Mouse (Mus musculus) CH12.LX (cell line): ENCODE data around the gene Otx2. TPM values are rescaled to one million over a fixed set of nuclear protein-coding genes. Genes with fewer than 3 reads are reported as not detected.

ENCODE experiments used
- DNase-seq: peaks from one replicate; pipeline ENCODE4 v3.0.0-alpha.2; 2013; ENCODE audit errors: extremely low read depth
- H3K27ac ChIP-seq: 2 replicates; pipeline ENCODE4 v1.5.1; 2012; ENCODE audit warnings: low read depth, mild to moderate bottlenecking, control low read depth, moderate library complexity; ENCODE audit not compliant: insufficient read depth
- H3K27me3 ChIP-seq: replicated peaks from 2 replicates; pipeline ENCODE3; 2012; ENCODE audit warnings: inconsistent platforms
- H3K36me3 ChIP-seq, 2 experiments: replicated peaks in 1 of 2; 2 replicates each; pipeline versions ENCODE3 to v1.6.1; 2012; ENCODE audit warnings: inconsistent platforms in 1 of 2, low read length in 1 of 2, mild to moderate bottlenecking in 1 of 2, mixed read lengths in 1 of 2, moderate library complexity in 1 of 2; ENCODE audit not compliant: control insufficient read depth in 1 of 2, insufficient read depth in 1 of 2
- H3K4me1 ChIP-seq, 2 experiments: 2 replicates each; pipeline ENCODE4 v1.6.1; 2012; ENCODE audit warnings: inconsistent platforms in 1 of 2, moderate library complexity in 1 of 2; ENCODE audit not compliant: insufficient read depth in 2 of 2, control insufficient read depth in 1 of 2
- H3K4me2 ChIP-seq: 2 replicates; pipeline ENCODE4 v1.6.1; 2012; ENCODE audit warnings: low read depth, mild to moderate bottlenecking, control low read depth; ENCODE audit not compliant: poor library complexity, insufficient read depth, severe bottlenecking
- H3K4me3 ChIP-seq, 3 experiments: fragments of 150-350 bp in 1 of 3; sonication (generic) in 1 of 3; replicated peaks in 1 of 3; 2 replicates each; pipeline versions ENCODE3 to v1.5.1; 2011 to 2012; ENCODE audit warnings: low read depth in 2 of 3, low read length in 2 of 3, mild to moderate bottlenecking in 2 of 3, moderate library complexity in 2 of 3, control low read depth in 1 of 3, improper control_type of control experiment in 1 of 3, inconsistent platforms in 1 of 3, mixed read lengths in 1 of 3; ENCODE audit not compliant: poor library complexity in 1 of 3
- H3K79me2 ChIP-seq: replicated peaks from 2 replicates; pipeline ENCODE4 v1.6.1; 2012; ENCODE audit warnings: mild to moderate bottlenecking, moderate library complexity; ENCODE audit not compliant: control insufficient read depth, poor library complexity, insufficient read depth, severe bottlenecking; ENCODE audit errors: extremely low read depth
- H3K9ac ChIP-seq: 2 replicates; pipeline ENCODE4 v1.6.1; 2012; ENCODE audit warnings: low read depth, mild to moderate bottlenecking, control low read depth, moderate library complexity; ENCODE audit not compliant: insufficient read depth
- H3K9me3 ChIP-seq: replicated peaks from 2 replicates; pipeline ENCODE3; 2012; ENCODE audit warnings: low read length, inconsistent platforms, mixed read lengths
- BHLHE40 ChIP-seq: IDR thresholded peaks from 2 replicates; pipeline ENCODE4 v1.6.1; 2011; ENCODE audit warnings: mild to moderate bottlenecking, low read depth, low read length, improper control_type of control experiment
- CHD1 ChIP-seq: IDR thresholded peaks from 2 replicates; pipeline ENCODE4 v1.6.1; 2012; ENCODE audit warnings: low read depth, low read length, improper control_type of control experiment, inconsistent platforms
- CHD2 ChIP-seq: IDR thresholded peaks from 2 replicates; pipeline ENCODE4 v1.6.1; 2011; ENCODE audit warnings: low read length, improper control_type of control experiment
- E2F4 ChIP-seq: IDR thresholded peaks from 2 replicates; pipeline ENCODE4 v1.6.1; 2011; ENCODE audit warnings: low read depth, low read length, improper control_type of control experiment; ENCODE audit not compliant: insufficient replicate concordance
- ELF1 ChIP-seq: IDR thresholded peaks from 2 replicates; pipeline ENCODE4 v1.6.1; 2014; ENCODE audit warnings: low read depth, mild to moderate bottlenecking, inconsistent platforms, low read length, improper control_type of control experiment
- ETS1 ChIP-seq: conservative IDR thresholded peaks from 2 replicates; pipeline ENCODE4 v1.6.1; 2012; ENCODE audit warnings: low read depth, mild to moderate bottlenecking, inconsistent platforms, low read length, improper control_type of control experiment, moderate library complexity
- GABPA ChIP-seq: IDR thresholded peaks from 2 replicates; pipeline ENCODE4 v1.6.1; 2012; ENCODE audit warnings: low read depth, low read length, improper control_type of control experiment, inconsistent platforms; ENCODE audit not compliant: insufficient replicate concordance
- IRF4 ChIP-seq: IDR thresholded peaks from 2 replicates; pipeline ENCODE4 v1.6.1; 2014; ENCODE audit warnings: low read depth, mild to moderate bottlenecking, inconsistent platforms, low read length, improper control_type of control experiment
- JUN ChIP-seq: IDR thresholded peaks from 2 replicates; pipeline ENCODE4 v1.6.1; 2011; ENCODE audit warnings: low read depth, mild to moderate bottlenecking, low read length, improper control_type of control experiment, moderate library complexity; ENCODE audit not compliant: insufficient read depth
- MAX ChIP-seq: IDR thresholded peaks from 2 replicates; pipeline ENCODE4 v1.6.1; 2011; ENCODE audit warnings: low read length, improper control_type of control experiment
- MEF2A ChIP-seq: IDR thresholded peaks from 2 replicates; pipeline ENCODE4 v1.6.1; 2014; ENCODE audit warnings: low read depth, mild to moderate bottlenecking, inconsistent platforms, low read length, improper control_type of control experiment, borderline replicate concordance
- PAX5 ChIP-seq: IDR thresholded peaks from 2 replicates; pipeline ENCODE4 v1.6.1; 2012; ENCODE audit warnings: low read length, inconsistent platforms, mixed read lengths
- POLR2A ChIP-seq: IDR thresholded peaks from 2 replicates; pipeline ENCODE4 v1.6.1; 2011; ENCODE audit warnings: low read depth, mild to moderate bottlenecking, improper control_type of control experiment, low read length
- SMC3 ChIP-seq: IDR thresholded peaks from 2 replicates; pipeline ENCODE4 v1.6.1; 2011; ENCODE audit warnings: low read depth, low read length, improper control_type of control experiment
- USF1 ChIP-seq: IDR thresholded peaks from 2 replicates; pipeline ENCODE4 v1.6.1; 2014; ENCODE audit warnings: low read depth, mild to moderate bottlenecking, inconsistent platforms, low read length, improper control_type of control experiment
- USF2 ChIP-seq: conservative IDR thresholded peaks from 2 replicates; pipeline ENCODE4 v1.6.1; 2011; ENCODE audit warnings: low read depth, low read length, improper control_type of control experiment
- ZC3H11A ChIP-seq: IDR thresholded peaks from 2 replicates; pipeline ENCODE4 v1.6.1; 2012; ENCODE audit warnings: low read depth, mild to moderate bottlenecking, inconsistent platforms, low read length, improper control_type of control experiment
- ZKSCAN1 ChIP-seq: IDR thresholded peaks from 2 replicates; pipeline ENCODE4 v1.6.1; 2012; ENCODE audit warnings: low read depth, inconsistent platforms, low read length, improper control_type of control experiment, borderline replicate concordance
- ZMIZ1 ChIP-seq: IDR thresholded peaks from 2 replicates; pipeline ENCODE4 v1.6.1; 2012; ENCODE audit warnings: low read depth, mild to moderate bottlenecking, inconsistent platforms, low read length, improper control_type of control experiment
- dilution Hi-C: fragments of 300-500 bp; cut with MboI; formaldehyde crosslinking; loops from 2 replicates; pipeline ENCODE4 v1.14.3; 2020; ENCODE audit warnings: low sequenced_read_pairs; ENCODE audit not compliant: extremely low pct_unique_long_range_greater_than_20kb, extremely low pct_ligation_motif_present
- in situ Hi-C: fragments of 300-500 bp; cut with MboI; formaldehyde crosslinking; loops from 3 replicates; pipeline ENCODE4 v1.14.3; 2019; ENCODE audit warnings: low sequenced_read_pairs, low pct_ligation_motif_present, low pct_unique_long_range_greater_than_20kb, mixed read lengths
- polyA plus RNA-seq: library from polyadenylated mRNA; unstranded; fragments of >175 nt; gene quantifications from 2 replicates; pipeline ENCODE4 v1.2.1, GENCODE M21; 2012; ENCODE audit warnings: low read depth; ENCODE audit not compliant: insufficient read length
- total RNA-seq, 2 experiments: library from RNA; depleted of rRNA; stranded (reverse); fragments of 300-350 nt in 1 of 2; fragments of >200 nt in 1 of 2; gene quantifications; 2 replicates each; pipeline ENCODE4 v1.2.3; 2012 to 2014

Otx2 gene
- total and polyA plus RNA-seq, 3 experiments: not detected

DNA sequence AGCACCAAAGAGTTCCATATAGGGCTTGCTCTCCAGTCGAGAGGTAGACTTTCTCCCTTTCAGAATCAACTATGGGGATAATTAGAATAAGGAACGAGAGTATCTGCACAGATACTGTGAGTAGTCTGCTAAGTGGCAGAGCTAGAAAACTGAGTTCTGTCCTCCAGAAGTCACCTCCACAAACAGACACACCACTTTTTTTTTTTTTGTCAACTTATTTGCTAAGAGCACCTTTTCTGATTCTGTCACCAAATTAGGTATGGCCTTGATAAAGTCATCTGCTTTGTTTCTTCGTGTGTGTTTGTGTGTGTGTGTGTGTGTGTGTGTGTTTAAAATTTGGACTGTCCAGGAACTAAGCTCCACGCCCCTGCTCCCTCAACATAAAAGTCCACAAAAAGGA lies 13.0 kb downstream of the Otx2 start:
- TF ChIP-seq ETS1: no peak
- TF ChIP-seq ELF1: no peak
- no peak for TF ChIP-seq ZMIZ1
- no peak for TF ChIP-seq E2F4
- TF ChIP-seq CHD1: no peak
- no peak for TF ChIP-seq MAX
- no peak for TF ChIP-seq BHLHE40
- no peak for TF ChIP-seq ZC3H11A
- no peak for TF ChIP-seq CHD2
- TF ChIP-seq JUN: no peak
- TF ChIP-seq POLR2A: no peak
- no peak overlapping the region for H3K4me3 ChIP-seq

DNA sequence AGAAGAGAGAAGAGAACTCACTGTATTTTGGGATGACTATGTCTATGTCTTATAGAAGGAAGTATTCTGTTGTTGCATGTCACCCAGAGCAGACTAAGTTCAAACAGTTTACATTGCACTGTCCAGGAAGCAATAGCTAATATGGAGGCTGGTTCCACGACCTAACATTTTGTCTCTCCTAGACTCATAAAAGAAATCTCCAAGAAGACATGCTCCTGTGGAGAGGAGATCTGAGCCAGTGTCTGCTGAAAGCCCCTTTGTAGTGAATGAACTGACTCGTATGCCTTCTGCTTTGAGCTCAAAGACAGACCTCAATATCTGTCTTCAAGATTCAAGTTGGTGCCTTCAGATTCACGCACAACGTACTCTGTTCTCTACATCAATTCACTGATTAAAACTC lies 14.0 kb downstream of the Otx2 start:
- dilution Hi-C loops: no loop called here
- TF ChIP-seq ZKSCAN1: no peak
- no peak for TF ChIP-seq SMC3
- TF ChIP-seq IRF4: no peak
- TF ChIP-seq GABPA: no peak
- TF ChIP-seq E2F4: no peak
- no peak for TF ChIP-seq USF2
- no peak for TF ChIP-seq JUN
- no peak for TF ChIP-seq USF1
- no peak for TF ChIP-seq ZC3H11A
- TF ChIP-seq MEF2A: no peak
- no peak for TF ChIP-seq ZMIZ1
- TF ChIP-seq PAX5: no peak
- TF ChIP-seq, all 38 proteins: peak for 0
- H3K4me1 ChIP-seq: no peaks in the 10 kb centered on the region; a peak in 1 of 4 replicates
- no peaks in the 10 kb centered on the region for H3K36me3 ChIP-seq
- H3K27me3 ChIP-seq: no peaks in the 10 kb centered on the region
- H3K79me2 ChIP-seq: no peaks in the 10 kb centered on the region
- H3K27ac ChIP-seq: no peak overlapping the region
- no peak overlapping the region for H3K9ac ChIP-seq
- no peak for DNase-seq
- H3K9me3 ChIP-seq: no peaks in the 10 kb centered on the region
- no peak overlapping the region for H3K4me3 ChIP-seq
- in situ Hi-C loops: no loop called here
- no peak overlapping the region for H3K4me2 ChIP-seq

More for the DNA sequence above, 13.0 kb downstream of the Otx2 start:
- H3K9ac ChIP-seq: no peak overlapping the region
- no peak overlapping the region for H3K4me2 ChIP-seq
- no peaks in the 10 kb centered on the region for H3K36me3 ChIP-seq
- no peaks in the 10 kb centered on the region for H3K79me2 ChIP-seq
- H3K27ac ChIP-seq: no peak overlapping the region
- in situ Hi-C loops (no loop called here), dilution Hi-C loops (no loop called here)
- no peaks in the 10 kb centered on the region; a peak in 1 of 4 replicates for H3K4me1 ChIP-seq
- H3K9me3 ChIP-seq: no peaks in the 10 kb centered on the region
- H3K27me3 ChIP-seq: no peaks in the 10 kb centered on the region
- no peak for DNase-seq
